Mouse (Mus musculus) CH12.LX (cell line): ENCODE measurements around the gene Exoc7. TPM values are rescaled to one million over a fixed set of nuclear protein-coding genes. Genes with fewer than 3 reads are reported as not detected.

Experiments
- DNase-seq: peaks from one replicate; pipeline ENCODE4 v3.0.0-alpha.2; 2013; ENCODE audit errors: extremely low read depth
- H3K27ac ChIP-seq: 2 replicates; pipeline ENCODE4 v1.5.1; 2012; ENCODE audit warnings: low read depth, mild to moderate bottlenecking, control low read depth, moderate library complexity; ENCODE audit not compliant: insufficient read depth
- H3K27me3 ChIP-seq: replicated peaks from 2 replicates; pipeline ENCODE3; 2012; ENCODE audit warnings: inconsistent platforms
- H3K36me3 ChIP-seq, 2 experiments: replicated peaks in 1 of 2; 2 replicates each; pipeline versions ENCODE3 to v1.6.1; 2012; ENCODE audit warnings: inconsistent platforms in 1 of 2, low read length in 1 of 2, mild to moderate bottlenecking in 1 of 2, mixed read lengths in 1 of 2, moderate library complexity in 1 of 2; ENCODE audit not compliant: control insufficient read depth in 1 of 2, insufficient read depth in 1 of 2
- H3K4me1 ChIP-seq, 2 experiments: 2 replicates each; pipeline ENCODE4 v1.6.1; 2012; ENCODE audit warnings: inconsistent platforms in 1 of 2, moderate library complexity in 1 of 2; ENCODE audit not compliant: insufficient read depth in 2 of 2, control insufficient read depth in 1 of 2
- H3K4me2 ChIP-seq: 2 replicates; pipeline ENCODE4 v1.6.1; 2012; ENCODE audit warnings: low read depth, mild to moderate bottlenecking, control low read depth; ENCODE audit not compliant: poor library complexity, insufficient read depth, severe bottlenecking
- H3K4me3 ChIP-seq, 3 experiments: fragments of 150-350 bp in 1 of 3; sonication (generic) in 1 of 3; replicated peaks in 1 of 3; 2 replicates each; pipeline versions ENCODE3 to v1.5.1; 2011 to 2012; ENCODE audit warnings: low read depth in 2 of 3, low read length in 2 of 3, mild to moderate bottlenecking in 2 of 3, moderate library complexity in 2 of 3, control low read depth in 1 of 3, improper control_type of control experiment in 1 of 3, inconsistent platforms in 1 of 3, mixed read lengths in 1 of 3; ENCODE audit not compliant: poor library complexity in 1 of 3
- H3K79me2 ChIP-seq: replicated peaks from 2 replicates; pipeline ENCODE4 v1.6.1; 2012; ENCODE audit warnings: mild to moderate bottlenecking, moderate library complexity; ENCODE audit not compliant: control insufficient read depth, poor library complexity, insufficient read depth, severe bottlenecking; ENCODE audit errors: extremely low read depth
- H3K9ac ChIP-seq: 2 replicates; pipeline ENCODE4 v1.6.1; 2012; ENCODE audit warnings: low read depth, mild to moderate bottlenecking, control low read depth, moderate library complexity; ENCODE audit not compliant: insufficient read depth
- H3K9me3 ChIP-seq: replicated peaks from 2 replicates; pipeline ENCODE3; 2012; ENCODE audit warnings: low read length, inconsistent platforms, mixed read lengths
- BHLHE40 ChIP-seq: IDR thresholded peaks from 2 replicates; pipeline ENCODE4 v1.6.1; 2011; ENCODE audit warnings: mild to moderate bottlenecking, low read depth, low read length, improper control_type of control experiment
- CHD1 ChIP-seq: IDR thresholded peaks from 2 replicates; pipeline ENCODE4 v1.6.1; 2012; ENCODE audit warnings: low read depth, low read length, improper control_type of control experiment, inconsistent platforms
- CTCF ChIP-seq, 2 experiments: IDR thresholded peaks in 1 of 2; conservative IDR thresholded peaks in 1 of 2; 2 replicates each; pipeline ENCODE4 v1.5.1; 2011 to 2012; ENCODE audit warnings: low read depth in 2 of 2, low read length in 2 of 2, improper control_type of control experiment in 1 of 2, inconsistent platforms in 1 of 2, mild to moderate bottlenecking in 1 of 2, moderate library complexity in 1 of 2
- E2F4 ChIP-seq: IDR thresholded peaks from 2 replicates; pipeline ENCODE4 v1.6.1; 2011; ENCODE audit warnings: low read depth, low read length, improper control_type of control experiment; ENCODE audit not compliant: insufficient replicate concordance
- EP300 ChIP-seq: IDR thresholded peaks from 2 replicates; pipeline ENCODE4 v1.6.1; 2011; ENCODE audit warnings: low read length, improper control_type of control experiment
- GABPA ChIP-seq: IDR thresholded peaks from 2 replicates; pipeline ENCODE4 v1.6.1; 2012; ENCODE audit warnings: low read depth, low read length, improper control_type of control experiment, inconsistent platforms; ENCODE audit not compliant: insufficient replicate concordance
- JUND ChIP-seq: conservative IDR thresholded peaks from 2 replicates; pipeline ENCODE4 v1.6.1; 2011; ENCODE audit warnings: low read depth, low read length, improper control_type of control experiment
- MAFK ChIP-seq: IDR thresholded peaks from 2 replicates; pipeline ENCODE4 v1.6.1; 2011; ENCODE audit warnings: low read length, improper control_type of control experiment; ENCODE audit not compliant: insufficient replicate concordance
- MAX ChIP-seq: IDR thresholded peaks from 2 replicates; pipeline ENCODE4 v1.6.1; 2011; ENCODE audit warnings: low read length, improper control_type of control experiment
- MYC ChIP-seq: IDR thresholded peaks from 2 replicates; pipeline ENCODE4 v1.6.1; 2011; ENCODE audit warnings: low read depth, mild to moderate bottlenecking, improper control_type of control experiment, low read length
- NELFE ChIP-seq: IDR thresholded peaks from 2 replicates; pipeline ENCODE4 v1.6.1; 2011; ENCODE audit warnings: low read depth, low read length, improper control_type of control experiment
- NRF1 ChIP-seq: IDR thresholded peaks from 2 replicates; pipeline ENCODE4 v1.6.1; 2014; ENCODE audit warnings: low read depth, mild to moderate bottlenecking, inconsistent platforms, low read length, improper control_type of control experiment, moderate library complexity
- POLR2A ChIP-seq: IDR thresholded peaks from 2 replicates; pipeline ENCODE4 v1.6.1; 2011; ENCODE audit warnings: low read depth, mild to moderate bottlenecking, improper control_type of control experiment, low read length
- RAD21 ChIP-seq: IDR thresholded peaks from 2 replicates; pipeline ENCODE4 v1.6.1; 2011; ENCODE audit warnings: low read depth, mild to moderate bottlenecking, low read length, improper control_type of control experiment, moderate library complexity
- RCOR1 ChIP-seq: conservative IDR thresholded peaks from 2 replicates; pipeline ENCODE4 v1.6.1; 2012; ENCODE audit warnings: low read depth, mild to moderate bottlenecking, inconsistent platforms, low read length, improper control_type of control experiment
- SIN3A ChIP-seq: IDR thresholded peaks from 2 replicates; pipeline ENCODE4 v1.6.1; 2012; ENCODE audit warnings: low read length, improper control_type of control experiment, inconsistent platforms
- SMC3 ChIP-seq: IDR thresholded peaks from 2 replicates; pipeline ENCODE4 v1.6.1; 2011; ENCODE audit warnings: low read depth, low read length, improper control_type of control experiment
- TCF12 ChIP-seq: IDR thresholded peaks from 2 replicates; pipeline ENCODE4 v1.6.1; 2014; ENCODE audit warnings: low read depth, mild to moderate bottlenecking, inconsistent platforms, low read length, improper control_type of control experiment
- USF1 ChIP-seq: IDR thresholded peaks from 2 replicates; pipeline ENCODE4 v1.6.1; 2014; ENCODE audit warnings: low read depth, mild to moderate bottlenecking, inconsistent platforms, low read length, improper control_type of control experiment
- ZC3H11A ChIP-seq: IDR thresholded peaks from 2 replicates; pipeline ENCODE4 v1.6.1; 2012; ENCODE audit warnings: low read depth, mild to moderate bottlenecking, inconsistent platforms, low read length, improper control_type of control experiment
- ZMIZ1 ChIP-seq: IDR thresholded peaks from 2 replicates; pipeline ENCODE4 v1.6.1; 2012; ENCODE audit warnings: low read depth, mild to moderate bottlenecking, inconsistent platforms, low read length, improper control_type of control experiment
- dilution Hi-C: fragments of 300-500 bp; cut with MboI; formaldehyde crosslinking; loops from 2 replicates; pipeline ENCODE4 v1.14.3; 2020; ENCODE audit warnings: low sequenced_read_pairs; ENCODE audit not compliant: extremely low pct_unique_long_range_greater_than_20kb, extremely low pct_ligation_motif_present
- in situ Hi-C: fragments of 300-500 bp; cut with MboI; formaldehyde crosslinking; loops from 3 replicates; pipeline ENCODE4 v1.14.3; 2019; ENCODE audit warnings: low sequenced_read_pairs, low pct_ligation_motif_present, low pct_unique_long_range_greater_than_20kb, mixed read lengths
- polyA plus RNA-seq: library from polyadenylated mRNA; unstranded; fragments of >175 nt; gene quantifications from 2 replicates; pipeline ENCODE4 v1.2.1, GENCODE M21; 2012; ENCODE audit warnings: low read depth; ENCODE audit not compliant: insufficient read length
- total RNA-seq, 2 experiments: library from RNA; depleted of rRNA; stranded (reverse); fragments of 300-350 nt in 1 of 2; fragments of >200 nt in 1 of 2; gene quantifications; 2 replicates each; pipeline ENCODE4 v1.2.3; 2012 to 2014

The Exoc7 gene
- total and polyA plus RNA-seq, 3 experiments: 32.2 to 51.8 (median 42.1) TPM

- dilution Hi-C loops: no loop called here
- Histone ChIP-seq H3K9ac (no peak overlapping the region), H3K79me2 (no peaks in the 10 kb centered on the region), H3K4me1 (peaks cover 6 to 21% of the 10 kb centered on the region in 2 experiments), H3K4me3 (no peak overlapping the region)
- no peak for TF ChIP-seq ZC3H11A
- TF ChIP-seq RCOR1: no peak
- TF ChIP-seq EP300: no peak
- no peak for TF ChIP-seq RAD21
- TF ChIP-seq JUND: no peak
- TF ChIP-seq GABPA: no peak
- TF ChIP-seq POLR2A: no peak
- TF ChIP-seq NRF1: no peak
- no peak for TF ChIP-seq ZMIZ1
- no peak for TF ChIP-seq NELFE
- no peak for TF ChIP-seq CHD1
- no peak for TF ChIP-seq MAFK
- no peak for TF ChIP-seq SIN3A
- TF ChIP-seq TCF12: no peak
- TF ChIP-seq BHLHE40: no peak
- TF ChIP-seq USF1: no peak
- TF ChIP-seq MAX: no peak
- no peak for TF ChIP-seq E2F4
- TF ChIP-seq, all 38 proteins: peak for 0
- Histone ChIP-seq H3K27ac (no peak overlapping the region), H3K27me3 (no peaks in the 10 kb centered on the region), H3K4me2 (no peak overlapping the region), H3K9me3 (peaks cover 5% of the 10 kb centered on the region), H3K36me3 (peaks cover 44 to 52% of the 10 kb centered on the region in 2 experiments)
- no peak for DNase-seq
- in situ Hi-C loops: no loop called here
Observed at GRCm38 (mm10) chr11:116353535-116353934, 46.5 kb upstream of the Exoc7 start.

GRCm38 (mm10) chr11:116351294-116351693 lies 44.3 kb upstream of the Exoc7 start:
- Histone ChIP-seq H3K4me3 (no peak overlapping the region), H3K79me2 (no peaks in the 10 kb centered on the region), H3K9me3 (peaks cover 5% of the 10 kb centered on the region), H3K27ac (no peak overlapping the region)
- dilution Hi-C loops: no loop called here
- TF ChIP-seq CTCF (conservative IDR thresholded peaks at IDR 0.05 in 1 of 2, IDR thresholded peaks at IDR 0.05 in 1 of 2; ENCODE audit: low read depth in 2 of 2, low read length in 2 of 2) (peak in 1 of 2 experiments; percentile 48; a peak in 2 of 4 replicates), RAD21 (peak; percentile 48), SMC3 (peak; percentile 62), MYC (no peak)
- TF ChIP-seq, all 38 proteins: peak for 3
- Histone ChIP-seq H3K4me1 (peaks cover 6 to 25% of the 10 kb centered on the region in 2 experiments), H3K27me3 (no peaks in the 10 kb centered on the region), H3K9ac (no peak overlapping the region), H3K36me3 (peaks cover 55 to 63% of the 10 kb centered on the region in 2 experiments), H3K4me2 (no peak overlapping the region)
- in situ Hi-C loops: no loop called here
- DNase-seq: no peak
